Mouse (Mus musculus): ENCODE data around the gene Ctnnb1. TPM values are rescaled to one million over a fixed set of nuclear protein-coding genes. Genes with fewer than 3 reads are reported as not detected.

Gene Ctnnb1
- polyA plus RNA-seq, 1 experiment from 2014 or later, result 483 TPM

- H3K9ac ChIP-seq (ENCODE audit: low read depth, low read length), result peak overlapping the region; percentile 94
- peak overlapping the region; percentile 69 for H3K4me2 ChIP-seq (ENCODE audit: low read length)
- 5% methylated on average over 69 of the region's 78 CpGs for WGBS
- peak overlapping the region; percentile 88 for H3K4me3 ChIP-seq (ENCODE audit: low read depth, low read length)
- H3K27me3 ChIP-seq (ENCODE audit: control insufficient read depth, insufficient read depth, low read depth, low read length), result no peaks in the 10 kb centered on the region
- no peaks in the 10 kb centered on the region for H3K9me3 ChIP-seq (replicated peaks; ENCODE audit: control insufficient read depth, low read length, poor library complexity, severe bottlenecking)
- no peaks in the 10 kb centered on the region for H3K36me3 ChIP-seq (ENCODE audit: control insufficient read depth, insufficient read depth, low read length)
- H3K27ac ChIP-seq (ENCODE audit: low read length), result peak overlapping the region; percentile 95
- H3K4me1 ChIP-seq (ENCODE audit: control insufficient read depth, insufficient read depth, low read length), result peaks cover 41% of the 10 kb centered on the region
- ATAC-seq, result peak; percentile 85
Measured at GRCm38 (mm10) chr9:120932797-120933586, 4.0 kb downstream of the Ctnnb1 start.

DNA sequence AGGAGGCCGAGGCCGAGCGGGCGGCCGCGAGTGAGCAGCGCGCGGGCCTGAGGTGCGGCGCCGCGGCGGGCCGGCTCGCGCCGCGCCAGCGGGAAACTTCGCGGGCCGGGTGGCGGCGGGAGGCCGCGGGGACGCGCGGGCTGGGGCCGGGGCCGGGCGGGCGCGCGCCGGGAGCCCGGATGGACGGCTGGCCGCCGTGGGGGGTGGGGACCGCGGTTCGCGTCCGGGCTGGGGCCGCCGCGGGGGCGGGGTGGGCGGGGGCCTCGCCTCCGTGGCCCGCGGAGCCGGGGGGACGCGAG is 4.5 kb downstream of the Ctnnb1 start:
- Histone ChIP-seq H3K27ac (ENCODE audit: low read length) (peak overlapping the region; percentile 95), H3K27me3 (ENCODE audit: control insufficient read depth, insufficient read depth, low read depth, low read length) (no peaks in the 10 kb centered on the region), H3K9me3 (replicated peaks; ENCODE audit: control insufficient read depth, low read length, poor library complexity, severe bottlenecking) (no peaks in the 10 kb centered on the region), H3K4me1 (ENCODE audit: control insufficient read depth, insufficient read depth, low read length) (peaks cover 47% of the 10 kb centered on the region), H3K4me2 (ENCODE audit: low read length) (peak overlapping the region; percentile 91), H3K9ac (ENCODE audit: low read depth, low read length) (peak overlapping the region; percentile 94), H3K36me3 (ENCODE audit: control insufficient read depth, insufficient read depth, low read length) (no peaks in the 10 kb centered on the region), H3K4me3 (ENCODE audit: low read depth, low read length) (peak overlapping the region; percentile 88)
- 0% methylated on average over 9 of the region's 58 CpGs for WGBS
- peak; percentile 10; the same call in 1 of the 2 replicates for ATAC-seq

DNA sequence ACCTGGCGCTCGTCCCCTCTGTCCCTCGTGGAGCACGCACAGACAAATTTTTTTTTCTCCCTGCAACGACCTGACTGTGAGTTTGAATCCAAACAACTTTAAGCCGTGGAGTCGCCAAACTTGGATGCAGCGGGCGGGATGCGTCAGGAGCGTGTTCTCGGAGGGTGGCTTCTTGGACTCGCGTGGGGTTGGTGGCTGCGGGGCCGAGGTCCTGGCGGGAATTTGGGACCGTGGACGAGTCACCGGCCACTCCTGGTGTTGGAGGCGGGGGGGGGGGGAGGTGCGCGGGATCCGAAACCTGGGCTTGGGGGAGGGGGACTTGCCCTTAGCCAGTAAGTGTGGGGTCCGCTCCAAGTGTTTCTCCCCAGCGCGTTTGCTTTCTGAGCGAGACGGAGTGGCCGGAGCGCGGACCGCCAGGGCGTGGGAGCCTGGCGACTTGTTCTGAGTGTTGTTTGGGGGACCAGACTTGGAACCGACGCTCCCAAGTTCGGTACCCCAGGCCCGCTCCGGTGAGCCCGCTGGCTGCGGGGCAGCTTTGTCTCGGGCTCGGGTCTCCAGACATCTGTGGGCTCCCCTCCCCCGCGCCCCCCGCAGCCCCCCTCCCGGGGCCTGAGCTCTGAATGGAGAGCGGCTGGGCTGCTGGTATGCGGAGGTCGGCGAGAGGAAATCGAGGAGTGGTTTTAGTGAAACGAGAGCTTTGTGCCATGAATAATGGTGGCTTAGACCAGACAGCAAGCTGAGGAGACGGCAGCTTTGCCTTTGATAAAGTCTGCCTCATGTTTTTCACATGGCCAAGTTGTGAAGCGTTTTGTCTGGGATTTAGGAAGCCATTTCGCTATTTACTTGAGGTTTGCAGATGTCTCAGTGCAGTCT is 5.1 kb downstream of the Ctnnb1 start:
- Histone ChIP-seq H3K9me3 (replicated peaks; ENCODE audit: control insufficient read depth, low read length, poor library complexity, severe bottlenecking) (no peaks in the 10 kb centered on the region), H3K4me1 (ENCODE audit: control insufficient read depth, insufficient read depth, low read length) (peaks cover 52% of the 10 kb centered on the region), H3K27me3 (ENCODE audit: control insufficient read depth, insufficient read depth, low read depth, low read length) (no peaks in the 10 kb centered on the region), H3K27ac (ENCODE audit: low read length) (peak overlapping the region; percentile 95), H3K4me3 (ENCODE audit: low read depth, low read length) (peak overlapping the region; percentile 88), H3K9ac (ENCODE audit: low read depth, low read length) (peak overlapping the region; percentile 94), H3K4me2 (ENCODE audit: low read length) (peak overlapping the region; percentile 91), H3K36me3 (ENCODE audit: control insufficient read depth, insufficient read depth, low read length) (no peaks in the 10 kb centered on the region)
- peak; percentile 6; the same call in 1 of the 2 replicates for ATAC-seq
- under 1% methylated on average over 51 of the region's 57 CpGs for WGBS

- peak overlapping the region; percentile 94 for H3K9ac ChIP-seq (ENCODE audit: low read depth, low read length)
- ATAC-seq, result no peak
- H3K27ac ChIP-seq (ENCODE audit: low read length), result peak overlapping the region; percentile 95; the same call in 1 of the 2 replicates
- H3K27me3 ChIP-seq (ENCODE audit: control insufficient read depth, insufficient read depth, low read depth, low read length), result no peaks in the 10 kb centered on the region
- no peaks in the 10 kb centered on the region for H3K9me3 ChIP-seq (replicated peaks; ENCODE audit: control insufficient read depth, low read length, poor library complexity, severe bottlenecking)
- H3K4me1 ChIP-seq (ENCODE audit: control insufficient read depth, insufficient read depth, low read length), result peaks cover 61% of the 10 kb centered on the region
- H3K36me3 ChIP-seq (ENCODE audit: control insufficient read depth, insufficient read depth, low read length), result no peaks in the 10 kb centered on the region
- 7% methylated on average over 14 of the region's 14 CpGs for WGBS
- peak overlapping the region; percentile 91 for H3K4me2 ChIP-seq (ENCODE audit: low read length)
- H3K4me3 ChIP-seq (ENCODE audit: low read depth, low read length), result peak overlapping the region; percentile 88
Measured at GRCm38 (mm10) chr9:120934821-120935633, 6.0 kb downstream of the Ctnnb1 start.

- Histone ChIP-seq H3K27ac (ENCODE audit: low read length) (no peak overlapping the region), H3K27me3 (ENCODE audit: control insufficient read depth, insufficient read depth, low read depth, low read length) (no peaks in the 10 kb centered on the region), H3K9ac (ENCODE audit: low read depth, low read length) (peak overlapping the region; percentile 94), H3K4me2 (ENCODE audit: low read length) (peak overlapping the region; percentile 91), H3K4me3 (ENCODE audit: low read depth, low read length) (peak overlapping the region; percentile 88), H3K9me3 (replicated peaks; ENCODE audit: control insufficient read depth, low read length, poor library complexity, severe bottlenecking) (no peaks in the 10 kb centered on the region), H3K4me1 (ENCODE audit: control insufficient read depth, insufficient read depth, low read length) (peaks cover 63% of the 10 kb centered on the region), H3K36me3 (ENCODE audit: control insufficient read depth, insufficient read depth, low read length) (no peaks in the 10 kb centered on the region)
- no peak for ATAC-seq
- WGBS, result 10% methylated on average over 4 of the region's 4 CpGs
Measured at GRCm38 (mm10) chr9:120935634-120935922, 6.6 kb downstream of the Ctnnb1 start.

DNA sequence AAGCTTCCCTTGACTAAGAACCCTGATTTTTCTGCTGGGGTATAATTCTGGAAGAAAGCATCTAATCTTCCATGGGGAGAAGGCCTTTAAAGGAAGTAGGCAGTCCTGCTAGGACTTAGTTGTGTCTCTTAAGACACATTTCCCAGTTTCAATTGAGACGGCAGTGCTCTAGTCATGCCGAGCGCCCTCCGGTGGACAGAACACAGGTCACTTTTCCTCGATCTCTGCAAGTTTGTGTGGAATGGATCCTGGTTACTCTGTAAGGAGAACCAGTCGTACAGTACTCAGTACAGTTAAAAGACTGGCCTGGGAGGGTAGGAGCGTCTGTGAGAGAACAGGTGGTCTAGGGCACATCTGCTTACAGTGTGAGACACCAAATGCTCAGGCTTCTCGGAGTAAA is 7.3 kb downstream of the Ctnnb1 start:
- Histone ChIP-seq H3K4me3 (ENCODE audit: low read depth, low read length) (peak overlapping the region; percentile 88), H3K36me3 (ENCODE audit: control insufficient read depth, insufficient read depth, low read length) (no peaks in the 10 kb centered on the region), H3K9me3 (replicated peaks; ENCODE audit: control insufficient read depth, low read length, poor library complexity, severe bottlenecking) (no peaks in the 10 kb centered on the region), H3K4me1 (ENCODE audit: control insufficient read depth, insufficient read depth, low read length) (peaks cover 69% of the 10 kb centered on the region), H3K4me2 (ENCODE audit: low read length) (peak overlapping the region; percentile 91), H3K27ac (ENCODE audit: low read length) (no peak overlapping the region), H3K27me3 (ENCODE audit: control insufficient read depth, insufficient read depth, low read depth, low read length) (no peaks in the 10 kb centered on the region), H3K9ac (ENCODE audit: low read depth, low read length) (0 out of 2 replicates have a peak overlapping the region, but pooled peaks have one; percentile 10)
- ATAC-seq, result no peak
- WGBS, result 12% methylated on average over 8 of the region's 8 CpGs

DNA sequence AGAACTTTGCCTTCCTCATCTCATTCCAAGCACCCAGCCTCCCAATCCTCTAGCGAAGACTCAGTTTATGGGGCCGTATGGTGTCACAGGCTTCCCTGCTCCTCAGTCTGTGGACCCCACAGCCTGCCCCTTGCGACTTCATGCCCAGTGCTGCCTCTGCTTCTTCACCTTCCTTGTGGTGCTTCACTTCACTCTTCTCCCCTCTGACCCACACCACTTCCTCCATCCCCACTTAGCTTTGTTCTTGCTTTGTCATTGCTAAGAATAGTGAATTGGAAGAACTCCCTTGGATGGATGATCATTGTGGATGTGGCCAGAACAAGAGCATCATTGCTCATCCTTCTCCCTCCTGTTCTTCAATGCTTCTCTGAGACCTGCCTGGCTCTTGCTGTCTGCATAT is 11.8 kb downstream of the Ctnnb1 start:
- Histone ChIP-seq H3K4me3 (ENCODE audit: low read depth, low read length) (no peak overlapping the region), H3K36me3 (ENCODE audit: control insufficient read depth, insufficient read depth, low read length) (no peaks in the 10 kb centered on the region), H3K4me1 (ENCODE audit: control insufficient read depth, insufficient read depth, low read length) (peaks cover 75% of the 10 kb centered on the region), H3K27ac (ENCODE audit: low read length) (no peak overlapping the region), H3K9me3 (replicated peaks; ENCODE audit: control insufficient read depth, low read length, poor library complexity, severe bottlenecking) (no peaks in the 10 kb centered on the region), H3K4me2 (ENCODE audit: low read length) (no peak overlapping the region), H3K27me3 (ENCODE audit: control insufficient read depth, insufficient read depth, low read depth, low read length) (no peaks in the 10 kb centered on the region), H3K9ac (ENCODE audit: low read depth, low read length) (no peak overlapping the region)
- ATAC-seq, result no peak
- WGBS, result 91% methylated on average over 3 of the region's 3 CpGs

- WGBS, result 93% methylated on average over 1 of the region's 1 CpGs
Measured at GRCm38 (mm10) chr9:120943757-120944156, 14.7 kb downstream of the Ctnnb1 start.

More at GRCm38 (mm10) chr9:120943757-120944156, 14.7 kb downstream of the Ctnnb1 start:
- Histone ChIP-seq H3K9ac (ENCODE audit: low read depth, low read length) (no peak overlapping the region), H3K4me3 (ENCODE audit: low read depth, low read length) (no peak overlapping the region), H3K27ac (ENCODE audit: low read length) (no peak overlapping the region), H3K4me2 (ENCODE audit: low read length) (no peak overlapping the region), H3K36me3 (ENCODE audit: control insufficient read depth, insufficient read depth, low read length) (no peaks in the 10 kb centered on the region), H3K4me1 (ENCODE audit: control insufficient read depth, insufficient read depth, low read length) (peaks cover 68% of the 10 kb centered on the region), H3K9me3 (replicated peaks; ENCODE audit: control insufficient read depth, low read length, poor library complexity, severe bottlenecking) (no peaks in the 10 kb centered on the region), H3K27me3 (ENCODE audit: control insufficient read depth, insufficient read depth, low read depth, low read length) (no peaks in the 10 kb centered on the region)
- ATAC-seq, result no peak

All from midbrain, embryonic 16.5 days (tissue).